Comparison of ENCODE assay signal across 36 mouse cellular contexts in genomic region chr9:40690511-40690910, GRCm38 (mm10). TPM values are rescaled to one million over a fixed set of nuclear protein-coding genes. Genes with fewer than 3 reads are reported as not detected.
DNase-seq lines count a peak whose midpoint lies in the region; ATAC-seq and TF ChIP-seq lines count a peak whose summit lies in the region.
"Had no signal": no experiment of that assay in that cellular context is flagged by ENCODE, and none has a peak within 500 bp of the region (broad histone marks: within the 10 kb centered on the region; RNA-seq: fewer than 3 reads in every experiment).

No protein-coding gene starts in this region.

- no peaks in the 10 kb centered on the region; the same call in 1 of the 2 replicates for H3K4me1 ChIP-seq in brown adipose tissue, adult 24 weeks (ENCODE audit: control insufficient read depth, insufficient read depth, insufficient read length, low read length)
- H3K4me1 ChIP-seq: liver, embryonic 13.5 days had no signal

- intact Hi-C loops in gastrocnemius, adult 2 months (cut with DNase I) = no loop called here
- intact Hi-C loops in gastrocnemius, postnatal 14 days (cut with DNase I; ENCODE audit: low total_unique reads) = no loop called here

- no peak for TF ChIP-seq CTCF in gastrocnemius, adult 2 months (IDR thresholded peaks at IDR 0.05)

- ATAC-seq in erythroblast, adult 5-6 weeks (replicated peaks; ENCODE audit: low FRiP score, poor library complexity, severe bottlenecking) = no peak
- ATAC-seq: activated CD4-positive, CD25-positive, alpha-beta regulatory T cell, adult 4 months; forebrain, embryonic 15.5 days; inflammation-experienced regulatory T-cells, adult 6 months had no signal

- DNase-seq in gastrocnemius, adult 2 months = peak; percentile 31
- no peak for DNase-seq in gastrocnemius, postnatal 14 days
- DNase-seq in lung, postnatal 10 days = peak; percentile 52
- DNase-seq in lung, postnatal 14 days = no peak
- DNase-seq in layer of hippocampus, adult 9-11 months = no peak
- DNase-seq: B cell, adult 2 months; cerebellum, adult 8-10 months; cerebellum, postnatal 36 days; embryo, embryonic 11 days; kidney, adult 18-20 months; kidney, postnatal 4 days; liver, embryonic 13.5 days; lung, embryonic 14.5 days; thymus, adult 18-20 months; thymus, postnatal 36 days had no signal

- peak overlapping the region; percentile 57 for H3K27ac ChIP-seq in gastrocnemius, adult 2 months
- H3K27ac ChIP-seq in brown adipose tissue, adult 24 weeks (replicated peaks; ENCODE audit: low read depth, low read length) = 0 out of 2 replicates have a peak overlapping the region, but pooled peaks have one; percentile 21
- H3K27ac ChIP-seq: embryonic facial prominence, embryonic 13.5 days; forebrain, embryonic 15.5 days; heart, embryonic 13.5 days; hindbrain, embryonic 14.5 days; liver, embryonic 13.5 days; midbrain, embryonic 12.5 days; neural tube, embryonic 15.5 days had no signal

- no peak overlapping the region for H3K4me3 ChIP-seq in gastrocnemius, adult 2 months
- H3K4me3 ChIP-seq in brown adipose tissue, adult 24 weeks (ENCODE audit: insufficient read depth, low read depth, low read length) = no peak overlapping the region
- H3K4me3 ChIP-seq: embryonic facial prominence, embryonic 13.5 days; forebrain, embryonic 15.5 days; heart, embryonic 13.5 days; liver, embryonic 13.5 days; midbrain, embryonic 12.5 days; neural tube, embryonic 15.5 days had no signal

RNA-seq across cellular contexts. Expression of gene Clmp, which starts 4.7 kb away (rescaled TPM):
- total RNA-seq in gastrocnemius, adult 2 months (2021) = 1 to 10 TPM; 3.7 to 5.2 TPM
- 1 to 10 TPM; 7.5 to 8.2 TPM for total RNA-seq in gastrocnemius, postnatal 14 days (2021)
- polyA plus RNA-seq in brown adipose tissue, adult 24 weeks (2012; ENCODE audit: insufficient read depth, insufficient read length, missing spikeins) = 2.9 and 7.2 TPM in 2 replicates
- total RNA-seq in erythroblast, adult 5-6 weeks (2015; ENCODE audit: low replicate concordance) = 0.84 TPM in 1 of 2 replicates, not detected in the other
- 0.26 TPM in 1 of 2 replicates, not detected in the other for total RNA-seq in erythroblast, adult 5-6 weeks (2017; ENCODE audit: low replicate concordance)
- total RNA-seq: CH12.LX had no signal
- polyA plus RNA-seq: G1E; inflammation-experienced regulatory T-cells, adult 6 months had no signal

RNA-seq across cellular contexts. Expression of gene Gm21915, which starts 20.1 kb away (rescaled TPM):
- total RNA-seq in gastrocnemius, adult 2 months (2021) = not detected
- not detected for total RNA-seq in gastrocnemius, postnatal 14 days (2021)
- not detected in 2 replicates for polyA plus RNA-seq in brown adipose tissue, adult 24 weeks (2012; ENCODE audit: insufficient read depth, insufficient read length, missing spikeins)
- not detected in 2 replicates for total RNA-seq in erythroblast, adult 5-6 weeks (2015; ENCODE audit: low replicate concordance)
- not detected in 2 replicates for total RNA-seq in erythroblast, adult 5-6 weeks (2017; ENCODE audit: low replicate concordance)
- total RNA-seq: CH12.LX; gastrocnemius, postnatal 4 days; heart, postnatal 25 days; layer of hippocampus, postnatal 10 days; left cerebral cortex, postnatal 10 days; megakaryocyte, adult 5-6 weeks had no signal
- polyA plus RNA-seq: activated CD4-positive, CD25-positive, alpha-beta regulatory T cell, adult 4 months; embryonic facial prominence, embryonic 13.5 days; forebrain, embryonic 15.5 days; G1E; heart, embryonic 13.5 days; hindbrain, embryonic 14.5 days; inflammation-experienced regulatory T-cells, adult 6 months; kidney, embryonic 16.5 days; limb, embryonic 11.5 days; liver, embryonic 13.5 days; lung, embryonic 14.5 days; midbrain, embryonic 12.5 days; neural tube, embryonic 15.5 days; small intestine, adult 2 months; stomach, embryonic 16.5 days had no signal

Comparison
In these comparisons a context has a peak if more than half of its experiments do, and no peak if none do; other contexts are left out.
1. DNase-seq: peak in gastrocnemius, adult 2 months (single experiment) and lung, postnatal 10 days (single experiment); none in gastrocnemius, postnatal 14 days (single experiment), lung, postnatal 14 days (single experiment) and layer of hippocampus, adult 9-11 months (single experiment).